Mouse (Mus musculus): ENCODE results near the gene Tmem120a. TPM values are rescaled to one million over a fixed set of nuclear protein-coding genes. Genes with fewer than 3 reads are reported as not detected.
A peak's percentile ranks its signal among the peaks of the same experiment; 100 is the strongest.

Gene Tmem120a
- polyA plus RNA-seq, 1 experiment from 2014 or later: 88.4 TPM

DNA sequence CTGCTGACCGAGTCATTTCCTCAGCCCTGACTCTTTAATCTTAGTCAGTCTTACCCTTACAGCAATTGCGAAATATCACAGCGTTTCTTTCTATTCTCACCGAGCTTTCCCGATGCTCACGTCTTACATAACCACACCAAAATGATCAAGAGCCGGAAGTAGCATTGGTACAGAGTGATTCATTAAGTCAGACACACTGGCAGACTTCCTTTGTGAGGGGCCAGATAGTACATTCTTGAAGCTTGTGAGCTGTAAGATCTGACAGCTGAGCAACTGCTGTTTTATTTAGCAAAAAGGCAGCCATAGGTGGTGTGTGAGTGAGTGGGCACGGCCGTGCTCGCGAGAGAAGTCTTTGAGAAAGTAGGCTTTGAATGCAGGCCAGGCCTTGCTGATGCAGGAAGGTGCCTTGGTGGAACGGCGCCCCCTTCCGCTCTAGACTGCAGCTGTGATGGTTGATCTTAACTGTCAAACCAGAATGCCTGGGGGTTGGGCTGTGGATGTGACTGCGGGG is 41.5 kb downstream of the Tmem120a start:
- H3K4me3 ChIP-seq: no peak overlapping the region
- no peaks in the 10 kb centered on the region for H3K9me3 ChIP-seq
- 75% methylated on average over 15 of the region's 15 CpGs for WGBS
- no peak for ATAC-seq (ENCODE audit: low FRiP score, low read depth)
- H3K27ac ChIP-seq (replicated peaks): no peak overlapping the region
- H3K9ac ChIP-seq: no peak overlapping the region
- no peaks in the 10 kb centered on the region for H3K36me3 ChIP-seq
- no peak overlapping the region for H3K4me2 ChIP-seq
- H3K27me3 ChIP-seq: no peaks in the 10 kb centered on the region
- H3K4me1 ChIP-seq (replicated peaks): no peaks in the 10 kb centered on the region

DNA sequence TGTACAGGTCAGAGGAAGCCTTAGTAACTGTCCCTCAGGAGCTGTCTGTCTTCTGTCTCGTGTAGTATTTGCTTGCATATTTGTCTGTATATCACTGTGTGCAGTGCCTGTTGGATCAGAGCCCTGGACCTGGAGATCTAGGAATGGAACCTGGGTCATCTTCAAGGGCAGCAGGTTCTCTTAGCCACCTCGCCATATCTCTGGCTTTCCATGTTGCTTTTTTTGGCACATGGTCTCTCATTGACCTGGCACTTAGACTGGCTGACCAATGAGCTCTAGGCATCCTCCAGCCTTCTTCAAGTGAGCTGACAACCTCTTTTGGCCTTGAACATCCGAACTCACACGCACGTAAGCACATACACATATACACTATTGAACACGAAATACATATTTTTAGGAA is 42.1 kb downstream of the Tmem120a start:
- no peaks in the 10 kb centered on the region for H3K9me3 ChIP-seq
- WGBS: 86% methylated on average over 6 of the region's 6 CpGs
- no peak overlapping the region for H3K4me3 ChIP-seq
- no peak for ATAC-seq (ENCODE audit: low FRiP score, low read depth)
- no peak overlapping the region for H3K4me2 ChIP-seq
- H3K27me3 ChIP-seq: no peaks in the 10 kb centered on the region
- no peaks in the 10 kb centered on the region for H3K4me1 ChIP-seq (replicated peaks)
- no peak overlapping the region for H3K27ac ChIP-seq (replicated peaks)
- no peaks in the 10 kb centered on the region for H3K36me3 ChIP-seq
- no peak overlapping the region for H3K9ac ChIP-seq

DNA sequence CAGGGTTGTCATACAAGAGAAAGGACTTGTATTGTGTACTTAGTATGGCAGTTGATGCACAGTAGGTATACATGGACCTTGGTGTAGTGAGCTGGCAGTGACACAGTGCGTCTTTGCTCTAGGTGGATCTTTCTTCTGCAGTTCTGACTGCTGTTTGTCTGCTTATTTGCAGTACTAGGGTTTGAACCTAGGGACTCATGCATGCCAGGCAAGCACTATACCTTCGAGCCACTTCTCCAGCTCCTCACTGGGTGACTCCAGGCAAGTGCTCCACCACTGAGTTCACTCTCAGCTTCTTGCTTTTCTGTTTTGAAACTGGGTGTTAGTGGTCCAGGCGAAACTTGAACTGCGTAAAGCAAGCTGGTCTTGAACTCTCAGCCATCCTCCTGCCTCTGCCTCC is 42.6 kb downstream of the Tmem120a start:
- no peak overlapping the region for H3K4me3 ChIP-seq
- H3K27me3 ChIP-seq: no peaks in the 10 kb centered on the region
- WGBS: 96% methylated on average over 4 of the region's 4 CpGs
- H3K4me2 ChIP-seq: no peak overlapping the region
- no peak overlapping the region for H3K9ac ChIP-seq
- no peaks in the 10 kb centered on the region for H3K4me1 ChIP-seq (replicated peaks)
- no peaks in the 10 kb centered on the region for H3K36me3 ChIP-seq
- no peaks in the 10 kb centered on the region for H3K9me3 ChIP-seq
- no peak overlapping the region for H3K27ac ChIP-seq (replicated peaks)
- no peak for ATAC-seq (ENCODE audit: low FRiP score, low read depth)

DNA sequence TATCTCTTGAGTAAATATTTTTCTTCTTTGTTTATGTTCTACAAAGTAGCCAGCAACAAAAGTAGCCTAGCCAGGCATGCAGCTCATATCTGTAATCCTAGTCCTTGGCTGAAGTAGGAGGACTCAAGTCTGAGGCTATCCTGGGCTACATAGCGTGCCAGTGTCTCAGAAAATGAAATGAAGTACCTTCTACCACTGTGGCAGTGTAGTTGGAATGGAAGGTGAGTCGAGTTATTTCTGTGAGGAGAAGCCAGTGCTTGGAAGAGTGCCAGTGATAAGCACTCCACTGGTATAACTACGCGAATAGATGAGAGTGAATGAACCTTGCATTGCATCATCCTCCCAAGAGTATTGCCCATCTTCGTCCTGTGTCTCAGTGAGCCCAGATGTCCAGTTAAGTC is 46.5 kb downstream of the Tmem120a start:
- ATAC-seq (ENCODE audit: low FRiP score, low read depth): no peak
- Histone ChIP-seq H3K27me3 (no peaks in the 10 kb centered on the region), H3K4me3 (no peak overlapping the region), H3K4me1 (replicated peaks) (no peaks in the 10 kb centered on the region), H3K9ac (no peak overlapping the region), H3K36me3 (no peaks in the 10 kb centered on the region), H3K27ac (replicated peaks) (no peak overlapping the region), H3K4me2 (no peak overlapping the region), H3K9me3 (no peaks in the 10 kb centered on the region)
- 83% methylated on average over 5 of the region's 5 CpGs for WGBS

DNA sequence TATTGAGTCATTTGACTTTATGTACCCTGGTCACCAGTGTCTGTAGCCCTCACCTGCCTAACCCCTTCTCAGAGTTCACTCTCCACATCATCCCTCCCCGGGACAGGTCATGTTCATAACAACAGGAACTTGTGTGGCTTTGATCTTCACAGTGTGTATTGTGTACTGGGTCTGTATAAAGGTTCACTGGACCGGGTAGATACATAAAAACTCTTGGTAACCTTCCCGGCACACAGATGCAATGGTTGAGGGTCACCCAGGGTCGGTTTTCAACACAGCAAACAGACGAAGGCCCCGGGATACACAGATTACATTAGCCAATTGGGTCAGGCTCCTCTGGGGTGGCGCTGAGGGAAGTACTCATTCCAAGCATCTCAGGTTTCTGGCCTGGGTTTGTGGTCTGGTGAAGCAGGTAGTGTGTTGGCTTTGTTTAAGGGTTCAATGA is 48.9 kb downstream of the Tmem120a start:
- no peak overlapping the region for H3K4me2 ChIP-seq
- no peaks in the 10 kb centered on the region for H3K27me3 ChIP-seq
- no peak for ATAC-seq (ENCODE audit: low FRiP score, low read depth)
- H3K27ac ChIP-seq (replicated peaks): no peak overlapping the region
- no peak overlapping the region for H3K4me3 ChIP-seq
- peaks cover 14% of the 10 kb centered on the region for H3K4me1 ChIP-seq (replicated peaks)
- H3K9me3 ChIP-seq: no peaks in the 10 kb centered on the region
- no peaks in the 10 kb centered on the region for H3K36me3 ChIP-seq
- no peak overlapping the region for H3K9ac ChIP-seq
- whole genome bisulfite sequencing: 76% methylated on average over 7 of the region's 7 CpGs

DNA sequence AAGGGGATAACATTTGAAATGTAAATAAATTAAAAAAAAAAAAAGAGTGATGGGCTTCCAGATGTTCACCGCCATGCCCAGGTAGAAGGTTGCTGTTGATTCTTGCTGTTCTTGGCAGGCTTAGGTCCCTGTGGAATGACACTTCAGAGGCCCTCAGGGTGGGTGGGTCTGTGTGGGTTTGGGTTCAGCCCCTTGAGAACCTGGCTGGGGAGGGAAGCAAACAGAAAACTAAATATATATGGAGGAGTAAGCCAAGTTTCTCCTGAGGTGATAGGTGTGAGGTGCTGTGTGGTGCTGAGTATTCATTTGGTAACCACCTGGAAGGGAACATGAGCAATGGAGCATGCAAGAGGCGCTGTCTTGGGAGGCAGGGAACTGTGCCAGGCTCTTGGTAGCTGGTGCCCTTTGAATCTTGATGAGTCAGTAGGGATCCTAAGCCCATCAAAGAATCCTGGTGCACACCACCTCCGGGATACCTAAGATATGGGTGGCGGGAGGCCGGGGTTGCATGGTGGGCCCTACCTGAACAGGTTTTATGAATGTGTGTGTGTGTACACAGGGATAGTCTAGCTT is 50.9 kb downstream of the Tmem120a start:
- 94% methylated on average over 5 of the region's 5 CpGs for WGBS
- Histone ChIP-seq H3K9me3 (no peaks in the 10 kb centered on the region), H3K4me2 (no peak overlapping the region), H3K36me3 (no peaks in the 10 kb centered on the region), H3K4me1 (replicated peaks) (peaks cover 22% of the 10 kb centered on the region), H3K9ac (no peak overlapping the region), H3K27me3 (no peaks in the 10 kb centered on the region), H3K27ac (replicated peaks) (no peak overlapping the region), H3K4me3 (no peak overlapping the region)
- ATAC-seq (ENCODE audit: low FRiP score, low read depth): no peak

DNA sequence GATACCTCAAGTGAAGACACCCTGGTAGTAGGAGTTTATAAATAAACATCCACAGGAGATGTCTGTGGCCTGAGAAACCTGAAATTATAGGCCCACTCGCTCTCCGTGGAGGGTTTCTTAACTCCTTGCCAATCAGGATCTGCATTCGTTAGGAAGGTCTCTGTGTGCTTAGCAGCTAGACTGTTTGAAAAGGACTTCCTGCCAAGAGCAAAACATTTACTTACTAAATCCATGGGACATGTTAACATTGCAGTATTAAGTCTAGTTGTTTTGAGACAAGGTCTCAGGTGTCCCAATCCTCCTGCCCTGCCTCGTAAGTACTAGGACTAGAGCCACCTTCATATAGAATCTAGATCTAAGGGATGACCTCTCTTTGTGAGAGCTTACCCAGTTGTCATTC is 53.0 kb downstream of the Tmem120a start:
- Histone ChIP-seq H3K27me3 (no peaks in the 10 kb centered on the region), H3K4me1 (replicated peaks) (peaks cover 22% of the 10 kb centered on the region), H3K4me2 (0 out of 2 replicates have a peak overlapping the region, but pooled peaks have one; percentile 85), H3K9me3 (no peaks in the 10 kb centered on the region), H3K4me3 (no peak overlapping the region), H3K27ac (replicated peaks) (no peak overlapping the region), H3K36me3 (no peaks in the 10 kb centered on the region), H3K9ac (no peak overlapping the region)
- 79% methylated on average over 4 of the region's 4 CpGs for WGBS
- ATAC-seq (ENCODE audit: low FRiP score, low read depth): no peak

DNA sequence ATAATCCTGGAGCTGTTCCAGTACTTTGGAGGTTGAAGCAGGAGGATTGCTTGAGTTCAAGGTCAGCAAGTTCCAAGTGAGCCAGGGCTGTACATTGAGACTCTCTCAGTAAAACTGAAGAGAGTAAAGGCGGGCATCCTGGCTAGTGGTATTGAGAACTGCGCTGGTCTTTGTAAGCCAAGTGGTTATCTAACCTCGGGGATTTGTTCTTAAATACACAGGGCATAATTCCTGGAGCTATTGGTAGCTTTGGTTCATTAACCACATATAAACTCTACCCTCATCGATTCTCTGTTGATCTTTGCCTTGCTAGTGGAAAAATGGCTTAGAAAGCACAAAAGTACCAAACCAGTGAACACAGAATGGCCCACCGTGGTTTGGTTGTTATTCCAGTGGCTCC is 53.8 kb downstream of the Tmem120a start:
- 81% methylated on average over 5 of the region's 5 CpGs for WGBS
- H3K4me3 ChIP-seq: peak overlapping the region; percentile 88
- H3K36me3 ChIP-seq: no peaks in the 10 kb centered on the region
- H3K27me3 ChIP-seq: no peaks in the 10 kb centered on the region
- peaks cover 22% of the 10 kb centered on the region for H3K4me1 ChIP-seq (replicated peaks)
- ATAC-seq (ENCODE audit: low FRiP score, low read depth): no peak
- H3K9ac ChIP-seq: no peak overlapping the region
- no peaks in the 10 kb centered on the region for H3K9me3 ChIP-seq
- no peak overlapping the region for H3K27ac ChIP-seq (replicated peaks)
- H3K4me2 ChIP-seq: peak overlapping the region; percentile 85

Small RNA genes within 50 kb of the gene (microRNA-seq; reads per million reads assigned to microRNA genes)
- not detected for gene Mir7034

Other genes starting within 250 kb of the Tmem120a start
- gene Hip1, start 199.3 kb downstream of the Tmem120a start, polyA plus RNA-seq (2015; fragmentation: Nextera tagmentation; extraction: Ambion mirVana): 39.1 and 39.7 TPM in 2 replicates
- gene Ccl26, start 180.9 kb downstream of the Tmem120a start, polyA plus RNA-seq (2015; fragmentation: Nextera tagmentation; extraction: Ambion mirVana): not detected in 2 replicates
- 2.6 and 2.9 TPM in 2 replicates for gene Ccl24, start 171.4 kb downstream of the Tmem120a start, polyA plus RNA-seq (2015; fragmentation: Nextera tagmentation; extraction: Ambion mirVana)
- gene Rhbdd2, start 111.8 kb downstream of the Tmem120a start, polyA plus RNA-seq (2015; fragmentation: Nextera tagmentation; extraction: Ambion mirVana): 83.9 and 89.3 TPM in 2 replicates
- 96.4 and 106 TPM in 2 replicates for gene Por, start 74.4 kb downstream of the Tmem120a start, polyA plus RNA-seq (2015; fragmentation: Nextera tagmentation; extraction: Ambion mirVana)
- 0.25 and 0.60 TPM in 2 replicates for gene Styxl1, start 33.9 kb upstream of the Tmem120a start, polyA plus RNA-seq (2015; fragmentation: Nextera tagmentation; extraction: Ambion mirVana)
- gene Mdh2, start 34.0 kb upstream of the Tmem120a start, polyA plus RNA-seq (2015; fragmentation: Nextera tagmentation; extraction: Ambion mirVana): 616 and 619 TPM in 2 replicates
- 79.4 and 90.0 TPM in 2 replicates for gene Srrm3, start 62.4 kb upstream of the Tmem120a start, polyA plus RNA-seq (2015; fragmentation: Nextera tagmentation; extraction: Ambion mirVana)
- gene Hspb1, start 143.5 kb upstream of the Tmem120a start, polyA plus RNA-seq (2015; fragmentation: Nextera tagmentation; extraction: Ambion mirVana): 14.8 and 16.6 TPM in 2 replicates
- 817 and 859 TPM in 2 replicates for gene Ywhag, start 190.2 kb upstream of the Tmem120a start, polyA plus RNA-seq (2015; fragmentation: Nextera tagmentation; extraction: Ambion mirVana)
- gene Ssc4d, start 230.1 kb upstream of the Tmem120a start, polyA plus RNA-seq (2015; fragmentation: Nextera tagmentation; extraction: Ambion mirVana): 1.9 and 2.6 TPM in 2 replicates
- gene Zp3, start 235.7 kb upstream of the Tmem120a start, polyA plus RNA-seq (2015; fragmentation: Nextera tagmentation; extraction: Ambion mirVana): 0.21 and 0.37 TPM in 2 replicates

Data from hindbrain, embryonic 15.5 days (tissue).